Mouse (Mus musculus) cortical plate, adult 2 months (tissue): ENCODE data around the gene Lman2. TPM values are rescaled to one million over a fixed set of nuclear protein-coding genes. Genes with fewer than 3 reads are reported as not detected.

Experiments
- H3K27ac ChIP-seq: fragments of 200-500 bp; 2 replicates; pipeline ENCODE4 v1.5.1; 2012; ENCODE audit warnings: low read length, control low read depth, inconsistent platforms; ENCODE audit not compliant: insufficient read depth
- H3K4me1 ChIP-seq: fragments of 200-500 bp; 2 replicates; pipeline ENCODE4 v1.6.1; 2011; ENCODE audit warnings: low read length; ENCODE audit not compliant: control insufficient read depth, insufficient read depth
- H3K4me3 ChIP-seq: fragments of 200-500 bp; 2 replicates; pipeline ENCODE4 v1.5.1; 2011; ENCODE audit warnings: mild to moderate bottlenecking, low read length, control low read depth; ENCODE audit not compliant: insufficient read depth
- CTCF ChIP-seq: fragments of 200-500 bp; IDR thresholded peaks from 2 replicates; pipeline ENCODE4 v1.5.1; 2011; ENCODE audit warnings: mild to moderate bottlenecking, control low read depth, low read length; ENCODE audit not compliant: insufficient read depth; ENCODE audit errors: extremely low read depth
- POLR2A ChIP-seq: fragments of 200-500 bp; IDR thresholded peaks from 2 replicates; pipeline ENCODE4 v1.6.1; 2011; ENCODE audit warnings: mild to moderate bottlenecking, low read length, control low read depth; ENCODE audit not compliant: insufficient read depth; ENCODE audit errors: extremely low read depth
- polyA plus RNA-seq: library from polyadenylated mRNA; depleted of rRNA; stranded (reverse); fragments of >200 nt; gene quantifications from 2 replicates; pipeline ENCODE4 v1.2.3, GENCODE M21; 2012

The Lman2 gene
- polyA plus RNA-seq, 1 experiment, result 57.0 TPM

DNA sequence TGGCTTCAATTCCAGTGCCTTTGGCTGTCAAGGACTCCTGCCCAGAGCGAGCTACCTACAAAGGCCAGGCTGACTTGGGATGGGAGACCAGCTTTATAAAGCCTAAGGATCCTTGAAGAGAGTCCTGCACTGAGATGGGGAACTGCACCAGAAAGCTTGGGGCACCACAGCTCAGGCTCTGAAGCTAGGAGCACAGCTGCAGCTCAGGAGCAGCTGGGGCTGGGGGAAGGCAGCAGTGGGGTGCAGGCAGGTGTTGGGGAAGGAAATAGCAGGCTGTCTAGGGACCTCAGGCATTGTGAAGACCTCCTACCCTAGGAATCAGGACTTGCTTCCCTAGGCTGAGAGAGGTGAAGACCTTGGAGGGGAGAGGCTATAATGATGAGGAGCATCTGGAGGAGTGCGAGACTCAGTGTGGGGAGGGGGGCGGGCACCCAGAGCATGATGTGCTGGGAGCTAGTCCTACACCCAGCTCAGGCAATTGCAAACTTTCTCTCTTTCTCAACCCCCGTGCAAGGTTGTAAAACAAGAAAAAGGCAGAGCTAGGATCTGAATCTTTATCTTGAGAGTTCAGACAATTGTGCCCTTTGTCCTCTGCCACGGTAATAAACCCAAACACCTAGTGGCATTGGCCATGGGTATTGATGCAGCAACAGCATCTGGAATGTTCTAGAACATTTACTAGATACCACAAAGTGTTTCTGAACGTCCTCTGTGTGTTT is 11.8 kb upstream of the Lman2 start:
- TF ChIP-seq POLR2A (no peak), CTCF (no peak)
- H3K27ac ChIP-seq, result no peak overlapping the region
- H3K4me1 ChIP-seq, result 0 out of 2 replicates have a peak, but pooled peaks cover 1% of the 10 kb centered on the region
- H3K4me3 ChIP-seq, result no peak overlapping the region

DNA sequence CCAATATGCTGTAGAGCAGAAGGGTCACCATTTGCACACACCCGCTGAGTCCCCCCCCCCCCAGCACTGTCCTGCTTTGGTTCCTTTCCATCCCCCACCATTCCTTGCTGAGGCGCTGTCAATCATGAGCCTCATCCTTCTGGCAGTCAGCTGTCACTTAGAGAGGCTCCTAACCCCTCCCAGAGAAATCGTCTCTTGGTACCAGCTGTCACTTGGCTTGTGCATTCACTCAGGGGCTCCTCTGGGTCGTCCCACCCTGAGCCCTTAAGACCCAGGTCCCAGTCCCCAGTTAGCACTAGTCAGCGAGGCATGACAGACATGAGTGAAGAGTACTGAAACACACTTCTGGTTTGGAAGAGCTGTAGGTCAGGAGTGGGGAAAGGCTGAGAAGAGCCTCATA is 9.2 kb upstream of the Lman2 start:
- no peak overlapping the region for H3K27ac ChIP-seq
- H3K4me3 ChIP-seq, result no peak overlapping the region
- TF ChIP-seq POLR2A (no peak), CTCF (no peak)
- H3K4me1 ChIP-seq, result 0 out of 2 replicates have a peak, but pooled peaks cover 3% of the 10 kb centered on the region

DNA sequence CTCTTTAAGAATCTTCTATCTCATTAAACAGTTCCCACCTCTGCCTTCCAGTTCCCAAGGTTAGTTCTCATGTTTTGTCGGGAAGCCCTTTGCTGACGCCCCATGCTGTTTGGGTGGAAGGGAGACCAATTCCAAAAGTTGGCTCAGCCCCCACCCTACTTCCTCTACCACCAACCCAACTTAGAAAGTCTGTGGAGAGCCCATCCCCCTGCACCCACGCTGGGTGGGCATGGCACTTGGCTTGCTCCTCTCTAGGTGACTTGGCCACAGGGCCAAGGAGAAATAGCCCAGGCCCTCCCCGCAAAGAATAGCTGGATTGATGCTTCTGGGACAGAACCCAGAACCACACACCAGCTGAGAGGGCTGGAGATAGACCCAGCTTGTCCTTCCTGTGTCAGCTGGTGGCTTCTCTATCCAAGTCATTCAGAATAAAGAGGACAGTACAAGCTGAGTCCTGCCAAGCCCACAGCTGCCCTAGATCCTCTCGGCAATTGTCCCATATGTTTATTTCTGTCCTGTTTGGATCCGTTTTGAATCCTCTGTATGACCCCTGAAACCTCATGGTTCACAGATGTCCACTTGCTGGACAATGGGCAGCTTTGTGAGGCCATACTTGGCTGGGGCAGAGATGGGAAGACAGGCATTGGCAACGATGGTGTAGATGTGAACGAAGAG is 8.6 kb upstream of the Lman2 start:
- H3K4me3 ChIP-seq, result no peak overlapping the region
- no peak for TF ChIP-seq POLR2A
- no peak for TF ChIP-seq CTCF
- H3K4me1 ChIP-seq, result 0 out of 2 replicates have a peak, but pooled peaks cover 3% of the 10 kb centered on the region
- H3K27ac ChIP-seq, result no peak overlapping the region

DNA sequence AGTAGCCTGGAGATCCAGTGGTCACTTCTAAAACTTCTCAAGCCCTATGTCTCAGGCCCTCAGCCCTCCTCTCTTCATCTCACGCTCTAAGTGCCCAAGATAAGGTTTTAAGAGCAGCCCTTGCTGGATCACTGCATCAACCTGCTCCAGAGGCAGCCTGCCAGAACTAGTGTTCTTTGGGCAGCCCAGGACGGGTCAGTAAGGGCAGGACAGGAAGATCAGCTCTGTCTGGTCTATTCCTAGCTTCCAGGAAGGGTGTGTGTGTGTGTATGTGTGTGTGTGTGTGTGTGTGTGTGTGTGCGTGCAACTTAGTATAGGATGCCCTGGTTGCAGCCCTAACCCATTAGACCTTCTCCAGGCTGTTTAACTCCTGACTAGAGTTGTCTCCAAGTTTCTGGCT is 7.7 kb upstream of the Lman2 start:
- Histone ChIP-seq H3K27ac (0 out of 2 replicates have a peak overlapping the region, but pooled peaks have one; percentile 26), H3K4me3 (peak overlapping the region; percentile 40), H3K4me1 (0 out of 2 replicates have a peak, but pooled peaks cover 3% of the 10 kb centered on the region)
- TF ChIP-seq CTCF (no peak), POLR2A (no peak)

DNA sequence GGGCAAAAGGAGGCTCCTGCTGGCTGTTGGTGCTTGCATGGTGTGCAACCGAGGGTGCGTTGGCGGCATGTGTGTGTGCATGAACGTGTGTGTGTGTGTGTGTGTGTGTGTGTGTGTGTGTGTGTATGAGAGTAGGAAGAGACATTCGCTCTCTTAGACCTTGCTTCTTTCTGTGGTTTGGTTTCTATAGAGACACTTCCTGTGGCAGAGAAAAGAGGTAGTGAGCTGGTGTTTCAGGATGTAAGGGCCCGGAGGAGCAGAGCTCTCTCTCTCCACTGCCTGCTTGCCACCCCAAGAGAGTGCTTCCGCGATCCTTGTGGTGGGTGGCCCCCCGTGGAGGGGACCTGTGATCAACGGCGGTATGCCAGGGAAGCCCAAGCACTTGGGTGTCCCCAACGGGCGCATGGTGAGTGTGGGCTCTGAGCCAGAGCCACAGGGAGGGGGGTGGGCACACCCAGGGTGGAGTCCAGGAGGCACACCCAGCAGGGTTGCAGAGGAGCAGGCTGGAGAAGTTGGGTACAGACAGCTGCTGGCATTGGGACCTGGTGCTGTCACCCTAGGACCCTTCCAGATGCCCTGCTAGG is 7.0 kb upstream of the Lman2 start, which contains the start of gene Rgs14:
TSS of gene Rgs14 (plus strand) at position 202 of the 584 bp plus-strand sequence.
- no peak for TF ChIP-seq CTCF
- 0 out of 2 replicates have a peak, but pooled peaks have one; percentile 44 for TF ChIP-seq POLR2A
- H3K27ac ChIP-seq, result peak within 1 kb of the TSS; percentile 26; the same call in 1 of the 2 replicates
- 0 out of 2 replicates have a peak, but pooled peaks cover 3% of the 10 kb centered on the region for H3K4me1 ChIP-seq
- H3K4me3 ChIP-seq, result peak within 1 kb of the TSS; percentile 40

DNA sequence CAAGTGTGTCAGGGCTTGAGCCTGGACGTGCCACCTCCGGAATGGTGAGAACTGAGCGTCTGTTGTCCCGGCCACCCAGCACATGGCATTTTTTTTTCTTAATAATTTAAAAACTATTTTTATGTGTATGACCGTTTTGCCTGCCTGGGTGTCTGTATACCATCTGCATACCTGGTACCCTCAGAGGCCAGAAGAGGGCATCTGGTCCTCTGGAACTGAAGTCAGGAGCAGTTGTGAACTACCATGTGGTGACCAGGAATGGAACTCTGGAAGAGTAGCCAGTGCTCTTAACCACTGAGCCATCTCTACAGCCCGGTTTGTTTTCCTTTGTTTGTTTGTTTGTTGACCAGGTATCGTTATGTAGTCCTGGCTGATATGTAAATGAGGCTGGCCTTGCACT is 5.8 kb upstream of the Lman2 start:
- TF ChIP-seq CTCF (no peak), POLR2A (no peak)
- Histone ChIP-seq H3K4me3 (no peak overlapping the region), H3K27ac (no peak overlapping the region), H3K4me1 (0 out of 2 replicates have a peak, but pooled peaks cover 3% of the 10 kb centered on the region)

DNA sequence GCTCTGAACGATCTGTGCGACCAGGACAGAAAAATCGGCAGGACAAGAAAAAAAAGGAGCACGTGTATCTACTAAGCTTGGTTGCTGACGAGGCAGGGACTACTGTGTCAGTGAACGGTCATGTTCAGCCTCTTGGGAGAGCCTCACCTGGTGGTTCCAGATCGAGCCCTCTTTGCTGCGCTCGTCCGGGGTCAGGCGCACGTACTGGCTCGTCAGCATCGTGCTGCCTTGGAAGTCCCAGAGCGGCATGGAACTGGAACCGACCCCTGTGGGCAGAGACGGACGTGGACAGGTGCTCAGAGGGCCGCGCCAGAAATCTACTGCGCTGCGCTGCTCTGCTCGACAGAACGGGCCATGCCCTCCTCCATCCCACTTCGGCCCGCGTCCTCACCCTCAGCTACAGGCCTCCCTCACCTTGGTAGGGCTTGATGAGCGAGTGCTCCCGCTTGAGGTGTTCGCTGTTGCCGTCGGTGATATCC is 570 bp downstream of the Lman2 start:
- H3K4me1 ChIP-seq, result peaks cover 9% of the 10 kb centered on the region
- peak overlapping the region; percentile 91 for H3K4me3 ChIP-seq
- H3K27ac ChIP-seq, result peak overlapping the region; percentile 35; the same call in 1 of the 2 replicates
- TF ChIP-seq POLR2A (no peak), CTCF (no peak)

DNA sequence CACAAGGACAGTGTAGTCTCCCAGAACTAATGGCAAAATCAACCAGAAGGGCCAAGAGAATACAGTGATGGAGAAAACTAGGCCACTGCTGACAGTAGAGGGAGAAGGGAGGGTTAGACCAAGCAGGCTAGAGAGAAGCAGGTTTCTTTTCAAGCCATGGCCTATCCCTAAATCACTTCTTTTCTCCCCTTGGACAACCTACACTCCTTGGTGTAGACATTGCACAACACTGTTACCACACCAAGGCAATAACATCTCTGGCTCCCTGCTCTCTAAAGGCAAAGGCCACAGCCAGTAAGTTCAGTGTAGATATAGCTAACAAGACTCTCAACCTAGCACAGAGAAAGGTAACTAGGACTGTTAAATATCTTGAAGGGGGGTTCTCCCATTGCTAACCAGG is 1.4 kb downstream of the Lman2 start:
- Histone ChIP-seq H3K4me3 (peak overlapping the region; percentile 91; the same call in 1 of the 2 replicates), H3K4me1 (peaks cover 9% of the 10 kb centered on the region), H3K27ac (no peak overlapping the region)
- no peak for TF ChIP-seq CTCF
- no peak for TF ChIP-seq POLR2A

DNA sequence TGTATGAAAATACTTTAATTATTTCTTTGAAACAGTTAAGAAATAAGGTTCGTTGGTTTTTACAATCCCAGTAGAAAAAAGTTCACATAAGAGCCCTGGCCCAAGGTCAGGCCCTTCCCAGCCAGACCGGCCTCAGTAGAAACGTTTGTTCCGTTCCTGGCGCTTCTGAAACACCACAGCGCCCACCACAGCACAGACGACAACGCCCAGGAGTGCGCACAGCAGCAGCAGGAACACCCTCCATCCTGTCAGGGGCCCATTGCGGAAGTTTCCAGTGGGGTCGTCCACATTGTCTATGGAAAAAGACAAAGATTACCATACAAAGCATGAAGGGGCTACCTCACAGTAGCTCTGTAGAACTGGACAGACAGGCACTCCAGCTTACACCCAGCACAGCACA is 15.8 kb downstream of the Lman2 start:
- H3K4me3 ChIP-seq, result no peak overlapping the region
- peaks cover 2% of the 10 kb centered on the region for H3K4me1 ChIP-seq
- no peak overlapping the region for H3K27ac ChIP-seq
- TF ChIP-seq POLR2A (no peak), CTCF (no peak)
